ENCODE assay signal across 10 mouse cellular contexts in the genomic region with DNA sequence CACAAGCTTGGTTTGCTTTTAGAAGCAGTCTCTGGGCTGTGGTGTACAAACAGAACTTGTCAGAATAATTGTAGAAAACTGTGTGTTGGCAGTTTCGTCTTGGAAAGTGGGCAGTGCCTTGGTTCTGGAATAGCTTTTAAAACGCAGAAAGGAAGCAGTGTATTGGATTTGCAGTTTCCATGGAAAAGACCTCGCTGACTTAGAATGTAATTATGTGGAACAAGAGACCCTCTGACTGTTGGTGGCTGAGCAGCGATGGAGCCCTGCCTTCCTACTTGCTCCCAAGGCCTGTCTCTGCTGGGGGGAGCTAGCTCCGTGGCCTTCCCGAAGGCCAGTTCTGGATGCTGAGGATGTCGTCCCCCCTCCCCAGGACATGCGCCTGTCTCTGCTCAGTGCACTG.
DNase-seq lines count a peak whose midpoint lies in the region; ATAC-seq and TF ChIP-seq lines count a peak whose summit lies in the region.
"Had no signal": no experiment of that assay in that cellular context is flagged by ENCODE, and none has a peak within 500 bp of the region (broad histone marks: within the 10 kb centered on the region; RNA-seq: fewer than 3 reads in every experiment).

No protein-coding gene starts in this region.

- no peak overlapping the region for H3K4me3 ChIP-seq in limb, embryonic 12.5 days (replicated peaks)
- no peak overlapping the region for H3K4me3 ChIP-seq in limb, embryonic 10.5 days
- H3K4me3 ChIP-seq in hindbrain, embryonic 16.5 days (ENCODE audit: low read length), result no peak overlapping the region
- H3K4me3 ChIP-seq in stomach, postnatal 0 days (ENCODE audit: low read depth, low read length), result no peak overlapping the region

- peaks cover 41% of the 10 kb centered on the region for H3K36me3 ChIP-seq in limb, embryonic 12.5 days
- peaks cover 66% of the 10 kb centered on the region for H3K36me3 ChIP-seq in limb, embryonic 10.5 days
- H3K36me3 ChIP-seq in hindbrain, embryonic 16.5 days (ENCODE audit: control insufficient read depth, insufficient read depth, low read length), result no peaks in the 10 kb centered on the region
- peaks cover 4% of the 10 kb centered on the region; the same call in 1 of the 2 replicates for H3K36me3 ChIP-seq in stomach, postnatal 0 days (ENCODE audit: control insufficient read depth, insufficient read depth, low read length)

- H3K27ac ChIP-seq in limb, embryonic 12.5 days, result peak overlapping the region; percentile 79
- H3K27ac ChIP-seq in limb, embryonic 10.5 days, result no peak overlapping the region
- H3K27ac ChIP-seq in hindbrain, embryonic 16.5 days (ENCODE audit: low read depth, low read length), result peak overlapping the region; percentile 54
- H3K27ac ChIP-seq in stomach, postnatal 0 days (replicated peaks), result peak overlapping the region; percentile 53

- no peaks in the 10 kb centered on the region for H3K9me3 ChIP-seq in limb, embryonic 12.5 days
- H3K9me3 ChIP-seq in limb, embryonic 10.5 days (replicated peaks), result no peaks in the 10 kb centered on the region
- no peaks in the 10 kb centered on the region for H3K9me3 ChIP-seq in hindbrain, embryonic 16.5 days (ENCODE audit: control insufficient read depth, low read length)
- H3K9me3 ChIP-seq in stomach, postnatal 0 days (ENCODE audit: control insufficient read depth, low read length), result no peaks in the 10 kb centered on the region

- 76% methylated on average over 8 of the region's 8 CpGs for WGBS in limb, embryonic 12.5 days
- 86% methylated on average over 8 of the region's 8 CpGs for WGBS in limb, embryonic 10.5 days
- WGBS in hindbrain, embryonic 16.5 days, result 54% methylated on average over 8 of the region's 8 CpGs
- WGBS in stomach, postnatal 0 days, result 87% methylated on average over 8 of the region's 8 CpGs

- H3K4me1 ChIP-seq in limb, embryonic 12.5 days (replicated peaks), result peaks cover 20% of the 10 kb centered on the region
- H3K4me1 ChIP-seq in limb, embryonic 10.5 days, result peaks cover 20% of the 10 kb centered on the region
- peaks cover 25% of the 10 kb centered on the region for H3K4me1 ChIP-seq in hindbrain, embryonic 16.5 days (ENCODE audit: control insufficient read depth, insufficient read depth, low read depth, low read length)
- peaks cover 5% of the 10 kb centered on the region for H3K4me1 ChIP-seq in stomach, postnatal 0 days (replicated peaks; ENCODE audit: control insufficient read depth, insufficient read depth)

- H3K9ac ChIP-seq in limb, embryonic 12.5 days (replicated peaks), result no peak overlapping the region
- H3K9ac ChIP-seq in hindbrain, embryonic 16.5 days (ENCODE audit: low read depth, low read length), result no peak overlapping the region
- no peak overlapping the region for H3K9ac ChIP-seq in stomach, postnatal 0 days (ENCODE audit: low read length)
- H3K9ac ChIP-seq: lung, embryonic 14.5 days had no signal

- peak; percentile 58 for ATAC-seq in frontal cortex, adult (ENCODE audit: low TSS enrichment)
- ATAC-seq in limb, embryonic 12.5 days (ENCODE audit: insufficient number of reproducible peaks, insufficient read depth, low FRiP score, low TSS enrichment, low read depth), result no peak
- peak; percentile 60 for ATAC-seq in hindbrain, embryonic 16.5 days
- no peak for ATAC-seq in stomach, postnatal 0 days (ENCODE audit: low FRiP score, low TSS enrichment)
- ATAC-seq in erythroid progenitor cell, adult 5-6 weeks (replicated peaks; ENCODE audit: low FRiP score, poor library complexity, severe bottlenecking), result no peak

- no peak for TF ChIP-seq EP300 in stomach, postnatal 0 days (optimal IDR thresholded peaks at IDR 0.05)

- no peak for DNase-seq in frontal cortex, postnatal 10 days (ENCODE audit: low spot score in 2 of 2)
- DNase-seq in limb, embryonic 10.5 days (ENCODE audit: low spot score), result no peak
- DNase-seq in stomach, postnatal 0 days (ENCODE audit: low spot score), result no peak
- DNase-seq in cerebellum, adult 9-10 months, result no peak
- DNase-seq: B cell, adult 2 months; lung, embryonic 14.5 days had no signal

- H3K27me3 ChIP-seq in limb, embryonic 12.5 days, result no peaks in the 10 kb centered on the region
- H3K27me3 ChIP-seq in limb, embryonic 10.5 days (ENCODE audit: low read depth, poor library complexity, severe bottlenecking), result no peaks in the 10 kb centered on the region
- H3K27me3 ChIP-seq in hindbrain, embryonic 16.5 days (replicated peaks; ENCODE audit: control insufficient read depth, insufficient read depth, low read length), result no peaks in the 10 kb centered on the region
- H3K27me3 ChIP-seq in stomach, postnatal 0 days (ENCODE audit: control insufficient read depth, insufficient read depth, low read length), result no peaks in the 10 kb centered on the region

- no peak for TF ChIP-seq CTCF in stomach, postnatal 0 days (IDR thresholded peaks at IDR 0.05; ENCODE audit: low read depth)

- no peak overlapping the region for H3K4me2 ChIP-seq in limb, embryonic 12.5 days
- H3K4me2 ChIP-seq in hindbrain, embryonic 16.5 days (ENCODE audit: low read length), result no peak overlapping the region
- H3K4me2 ChIP-seq in stomach, postnatal 0 days (replicated peaks; ENCODE audit: low read depth), result no peak overlapping the region
- H3K4me2 ChIP-seq: lung, embryonic 14.5 days had no signal

Comparison
In these comparisons a context has a peak if more than half of its experiments do, and no peak if none do; other contexts are left out.
1. ATAC-seq: peak in frontal cortex, adult (single experiment) and hindbrain, embryonic 16.5 days (single experiment); none in limb, embryonic 12.5 days (single experiment), stomach, postnatal 0 days (single experiment) and erythroid progenitor cell, adult 5-6 weeks (single experiment).